Mouse (Mus musculus) retina, adult 2 months (tissue): ENCODE measurements around the gene Pms1.

Experiments
- DNase-seq: peaks from one replicate; pipeline ENCODE4 v3.0.0-alpha.2; 2012; ENCODE audit warnings: low read depth, low spot score

The Pms1 gene

GRCm38 (mm10) chr1:53201630-53202199 is 95.1 kb downstream of the Pms1 start:
- no peak for DNase-seq

DNA sequence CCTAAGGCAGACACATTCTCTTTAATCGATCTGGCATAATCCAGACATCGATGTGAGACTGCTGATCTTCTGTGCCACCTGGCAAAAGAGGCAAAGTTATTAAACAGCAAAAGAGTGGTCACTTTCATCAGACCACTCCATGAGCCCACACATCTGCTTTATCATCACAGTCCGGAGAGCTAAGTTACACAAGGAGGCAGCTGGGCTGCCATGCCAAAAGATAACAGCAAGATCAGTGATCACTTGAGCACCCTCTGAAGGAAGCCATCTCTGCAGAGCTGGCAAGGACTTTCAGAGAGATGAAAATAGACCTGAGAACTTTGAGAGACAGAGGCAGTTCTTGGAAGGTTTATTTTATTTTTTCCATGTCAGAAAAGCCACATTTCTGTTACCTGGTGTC is 102.3 kb downstream of the Pms1 start:
- no peak for DNase-seq

GRCm38 (mm10) chr1:53191234-53191633 is 105.6 kb downstream of the Pms1 start:
- no peak for DNase-seq

DNA sequence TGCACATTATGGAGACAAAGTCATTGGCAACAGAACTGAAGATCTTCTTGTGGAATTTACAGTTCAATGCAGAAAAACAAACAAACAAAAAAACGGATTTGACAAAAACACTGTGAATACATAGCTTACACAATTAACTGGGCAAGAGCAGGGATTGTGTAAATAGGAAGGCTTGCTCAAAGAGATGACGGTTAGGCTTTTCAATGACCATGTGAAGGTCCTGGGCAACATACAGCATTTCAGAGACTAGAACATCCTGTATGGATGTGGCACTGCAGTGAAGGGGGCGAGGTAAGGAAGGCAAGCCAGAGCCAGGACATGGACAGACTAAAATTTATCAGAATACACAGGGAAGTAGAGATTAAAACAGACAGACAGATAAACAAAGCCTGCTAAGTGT is 107.2 kb downstream of the Pms1 start:
- DNase-seq = no peak

GRCm38 (mm10) chr1:53187536-53187935 is 109.3 kb downstream of the Pms1 start, which contains the start of gene 1700019A02Rik:
Gene 1700019A02Rik, minus strand, starts transcription at chr1:53187636.
- no peak for DNase-seq

- no peak for DNase-seq
These were observed 110.5 kb downstream of the Pms1 start for GRCm38 (mm10) chr1:53186301-53186700.

- DNase-seq = no peak
These were observed 139.1 kb downstream of the Pms1 start for GRCm38 (mm10) chr1:53157715-53158114.
